15 mouse cellular contexts compared by ENCODE assay signal in genomic region chr13:60296201-60296895, GRCm38 (mm10).
DNase-seq lines count a peak whose midpoint lies in the region; ATAC-seq and TF ChIP-seq lines count a peak whose summit lies in the region.
"Had no signal": no experiment of that assay in that cellular context is flagged by ENCODE, and none has a peak within 500 bp of the region (broad histone marks: within the 10 kb centered on the region; RNA-seq: fewer than 3 reads in every experiment).

No protein-coding gene starts in this region.

- peak; percentile 14; the same call in 1 of the 2 replicates for TF ChIP-seq CTCF in gastrocnemius, adult 2 months (IDR thresholded peaks at IDR 0.05)

- no peak overlapping the region for H3K4me3 ChIP-seq in gastrocnemius, adult 2 months
- H3K4me3 ChIP-seq in kidney, embryonic 15.5 days (replicated peaks), result no peak overlapping the region
- no peak overlapping the region for H3K4me3 ChIP-seq in midbrain, embryonic 10.5 days
- no peak overlapping the region for H3K4me3 ChIP-seq in midbrain, embryonic 16.5 days (ENCODE audit: low read depth, low read length)
- H3K4me3 ChIP-seq in forebrain, embryonic 14.5 days (ENCODE audit: low read depth, low read length), result no peak overlapping the region
- H3K4me3 ChIP-seq: left cerebral cortex, adult 2 months; liver, embryonic 13.5 days; midbrain, embryonic 12.5 days; neural tube, embryonic 15.5 days had no signal

- DNase-seq in gastrocnemius, adult 2 months, result no peak
- no peak for DNase-seq in gastrocnemius, postnatal 10 days
- no peak for DNase-seq in kidney, postnatal 25 days
- peak; percentile 14 for DNase-seq in midbrain, embryonic 10.5 days (ENCODE audit: low spot score)
- DNase-seq in lung, postnatal 14 days, result peak; percentile 10
- DNase-seq in forebrain, embryonic 14.5 days (ENCODE audit: low spot score), result no peak
- DNase-seq: cerebellum, adult 18-20 months; kidney, adult 11 months; liver, embryonic 13.5 days; thymus, postnatal 25 days had no signal

- H3K9ac ChIP-seq in kidney, embryonic 15.5 days, result no peak overlapping the region
- no peak overlapping the region for H3K9ac ChIP-seq in midbrain, embryonic 16.5 days (ENCODE audit: low read depth, low read length)
- H3K9ac ChIP-seq in forebrain, embryonic 14.5 days (ENCODE audit: low read length), result no peak overlapping the region
- H3K9ac ChIP-seq: liver, embryonic 13.5 days; midbrain, embryonic 12.5 days; neural tube, embryonic 15.5 days had no signal

- H3K36me3 ChIP-seq in kidney, embryonic 15.5 days, result no peaks in the 10 kb centered on the region
- no peaks in the 10 kb centered on the region for H3K36me3 ChIP-seq in midbrain, embryonic 10.5 days
- H3K36me3 ChIP-seq in midbrain, embryonic 16.5 days (ENCODE audit: control insufficient read depth, insufficient read depth, low read length), result no peaks in the 10 kb centered on the region
- H3K36me3 ChIP-seq in forebrain, embryonic 14.5 days (ENCODE audit: control insufficient read depth, insufficient read depth, low read length), result no peaks in the 10 kb centered on the region
- H3K36me3 ChIP-seq: liver, embryonic 13.5 days; midbrain, embryonic 12.5 days; neural tube, embryonic 15.5 days had no signal

- no peaks in the 10 kb centered on the region for H3K9me3 ChIP-seq in kidney, embryonic 15.5 days (replicated peaks)
- H3K9me3 ChIP-seq in midbrain, embryonic 10.5 days (replicated peaks), result no peaks in the 10 kb centered on the region
- H3K9me3 ChIP-seq in midbrain, embryonic 16.5 days (replicated peaks; ENCODE audit: control insufficient read depth, low read length, poor library complexity, severe bottlenecking), result no peaks in the 10 kb centered on the region
- H3K9me3 ChIP-seq in forebrain, embryonic 14.5 days (replicated peaks; ENCODE audit: control insufficient read depth, low read length), result no peaks in the 10 kb centered on the region
- H3K9me3 ChIP-seq: liver, embryonic 13.5 days; midbrain, embryonic 12.5 days; neural tube, embryonic 15.5 days had no signal

- H3K4me2 ChIP-seq in kidney, embryonic 15.5 days, result no peak overlapping the region
- H3K4me2 ChIP-seq in midbrain, embryonic 16.5 days (ENCODE audit: low read length), result no peak overlapping the region
- no peak overlapping the region for H3K4me2 ChIP-seq in forebrain, embryonic 14.5 days (ENCODE audit: low read length)
- H3K4me2 ChIP-seq: liver, embryonic 13.5 days; midbrain, embryonic 12.5 days; neural tube, embryonic 15.5 days had no signal

- H3K27me3 ChIP-seq in kidney, embryonic 15.5 days, result no peaks in the 10 kb centered on the region
- no peaks in the 10 kb centered on the region for H3K27me3 ChIP-seq in midbrain, embryonic 10.5 days (ENCODE audit: low read depth, poor library complexity, severe bottlenecking)
- no peaks in the 10 kb centered on the region for H3K27me3 ChIP-seq in midbrain, embryonic 16.5 days (ENCODE audit: control insufficient read depth, insufficient read depth, low read depth, low read length)
- H3K27me3 ChIP-seq in forebrain, embryonic 14.5 days (replicated peaks; ENCODE audit: control insufficient read depth, insufficient read depth, low read length), result no peaks in the 10 kb centered on the region
- H3K27me3 ChIP-seq: liver, embryonic 13.5 days; midbrain, embryonic 12.5 days; neural tube, embryonic 15.5 days had no signal

- WGBS in kidney, embryonic 15.5 days, result 53% methylated on average over 13 of the region's 13 CpGs
- 70% methylated on average over 13 of the region's 13 CpGs for WGBS in midbrain, embryonic 10.5 days
- WGBS in midbrain, embryonic 16.5 days, result 58% methylated on average over 13 of the region's 13 CpGs
- 69% methylated on average over 13 of the region's 13 CpGs for WGBS in forebrain, embryonic 14.5 days

- H3K4me1 ChIP-seq in kidney, embryonic 15.5 days, result peaks cover 15% of the 10 kb centered on the region
- H3K4me1 ChIP-seq in midbrain, embryonic 10.5 days, result peaks cover 3% of the 10 kb centered on the region; the same call in 1 of the 2 replicates
- H3K4me1 ChIP-seq in midbrain, embryonic 16.5 days (ENCODE audit: control insufficient read depth, insufficient read depth, low read length), result no peaks in the 10 kb centered on the region
- no peaks in the 10 kb centered on the region for H3K4me1 ChIP-seq in forebrain, embryonic 14.5 days (ENCODE audit: control insufficient read depth, insufficient read depth, low read length)
- H3K4me1 ChIP-seq: liver, embryonic 13.5 days; midbrain, embryonic 12.5 days; neural tube, embryonic 15.5 days had no signal

- H3K27ac ChIP-seq in gastrocnemius, adult 2 months, result no peak overlapping the region
- H3K27ac ChIP-seq in kidney, embryonic 15.5 days, result no peak overlapping the region
- H3K27ac ChIP-seq in midbrain, embryonic 10.5 days (replicated peaks), result no peak overlapping the region
- no peak overlapping the region for H3K27ac ChIP-seq in midbrain, embryonic 16.5 days (ENCODE audit: low read length)
- no peak overlapping the region for H3K27ac ChIP-seq in forebrain, embryonic 14.5 days (ENCODE audit: low read depth, low read length)
- H3K27ac ChIP-seq: left cerebral cortex, adult 2 months; liver, embryonic 13.5 days; midbrain, embryonic 12.5 days; neural tube, embryonic 15.5 days had no signal

- ATAC-seq in kidney, embryonic 15.5 days (replicated peaks; ENCODE audit: low FRiP score), result 0 out of 2 replicates have a peak, but pooled peaks have one; percentile 46
- ATAC-seq in midbrain, embryonic 16.5 days, result no peak
- no peak for ATAC-seq in forebrain, embryonic 14.5 days

- intact Hi-C loops in gastrocnemius, adult 2 months (cut with DNase I), result no loop called here

Comparison
In these comparisons a context has a peak if more than half of its experiments do, and no peak if none do; other contexts are left out.
1. DNase-seq: peak in midbrain, embryonic 10.5 days (single experiment) and lung, postnatal 14 days (single experiment); none in gastrocnemius, adult 2 months (single experiment), gastrocnemius, postnatal 10 days (single experiment), kidney, postnatal 25 days (0 of 2) and forebrain, embryonic 14.5 days (single experiment).